Mouse (Mus musculus) bone marrow macrophage, adult 2 months (primary cell): ENCODE measurements around the gene Gm12794. TPM values are rescaled to one million over a fixed set of nuclear protein-coding genes. Genes with fewer than 3 reads are reported as not detected.
"Not testable (repeated sequence)": the region's sequence is repeated elsewhere in the genome, so short reads cannot be mapped to it uniquely, and the experiment has no call there.

ENCODE experiments used
- H3K27ac ChIP-seq: 2 replicates; pipeline ENCODE4 v1.5.1; 2012; ENCODE audit warnings: low read depth, low read length; ENCODE audit not compliant: insufficient read depth
- H3K4me1 ChIP-seq: 2 replicates; pipeline ENCODE4 v1.6.1; 2012; ENCODE audit warnings: low read length; ENCODE audit not compliant: control insufficient read depth, insufficient read depth
- H3K4me3 ChIP-seq: 2 replicates; pipeline ENCODE4 v1.5.1; 2012; ENCODE audit warnings: mild to moderate bottlenecking, low read length, moderate library complexity; ENCODE audit not compliant: insufficient read depth
- CTCF ChIP-seq: IDR thresholded peaks from 2 replicates; pipeline ENCODE4 v1.5.1; 2012; ENCODE audit warnings: low read depth, mild to moderate bottlenecking, low read length, moderate library complexity
- POLR2A ChIP-seq: IDR thresholded peaks from 2 replicates; pipeline ENCODE4 v1.6.1; 2012; ENCODE audit warnings: mild to moderate bottlenecking, low read depth, low read length, borderline replicate concordance
- polyA plus RNA-seq: library from polyadenylated mRNA; stranded (reverse); fragments of >200 nt; gene quantifications from 2 replicates; pipeline ENCODE4 v1.2.4, GENCODE M21; 2012; ENCODE audit not compliant: missing spikeins, insufficient read depth, insufficient read length

Gene Gm12794
- not detected in 2 replicates for polyA plus RNA-seq

- H3K4me1 ChIP-seq, H3K4me3 ChIP-seq: not testable (repeated sequence)
Measured at GRCm38 (mm10) chr4:101940107-101940506, at the start of gene Gm12794. Gene Gm12794 (plus strand): TSS chr4:101940407.

GRCm38 (mm10) chr4:101893656-101894420, 46.4 kb upstream of the Gm12794 start, which contains the start of gene C130073F10Rik:
Gene C130073F10Rik (minus strand): TSS chr4:101893789.
- Histone ChIP-seq H3K4me1 (no peaks in the 10 kb centered on the region), H3K27ac (no peak within 1 kb of the TSS), H3K4me3 (no peak within 1 kb of the TSS)
- TF ChIP-seq POLR2A (no peak), CTCF (no peak)

More at GRCm38 (mm10) chr4:101940107-101940506, at the start of gene Gm12794:
- not testable (repeated sequence) for H3K27ac ChIP-seq

- H3K27ac ChIP-seq, H3K4me3 ChIP-seq, H3K4me1 ChIP-seq: not testable (repeated sequence)
Measured at GRCm38 (mm10) chr4:101908821-101909220, 31.4 kb upstream of the Gm12794 start, which contains the start of gene Gm12800. Gene Gm12800 (plus strand): TSS chr4:101909121.

DNA sequence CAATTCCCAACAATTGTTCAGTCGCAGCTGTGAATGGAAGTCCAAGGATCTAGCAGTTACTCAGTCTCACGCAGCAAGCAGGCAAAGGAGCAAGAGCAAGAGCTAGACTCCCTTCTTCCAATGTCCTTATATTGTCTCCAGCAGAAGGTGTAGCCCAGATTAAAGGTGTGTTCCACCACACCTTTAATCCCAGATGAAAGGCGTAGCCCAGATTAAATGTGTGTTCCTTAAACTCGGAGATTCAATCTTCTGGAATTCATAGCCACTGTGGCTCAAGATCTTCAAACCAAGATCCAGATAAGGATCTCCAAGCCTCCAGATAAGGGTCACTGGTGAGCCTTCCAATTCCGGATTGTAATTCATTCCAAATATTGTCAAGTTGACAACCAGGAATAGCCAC, 40.7 kb downstream of the Gm12794 start, which contains the start of gene Gm12790:
TSS of gene Gm12790 (minus strand) at position 101 of the 400 bp plus-strand sequence.
- H3K4me3 ChIP-seq, H3K27ac ChIP-seq, H3K4me1 ChIP-seq: not testable (repeated sequence)

DNA sequence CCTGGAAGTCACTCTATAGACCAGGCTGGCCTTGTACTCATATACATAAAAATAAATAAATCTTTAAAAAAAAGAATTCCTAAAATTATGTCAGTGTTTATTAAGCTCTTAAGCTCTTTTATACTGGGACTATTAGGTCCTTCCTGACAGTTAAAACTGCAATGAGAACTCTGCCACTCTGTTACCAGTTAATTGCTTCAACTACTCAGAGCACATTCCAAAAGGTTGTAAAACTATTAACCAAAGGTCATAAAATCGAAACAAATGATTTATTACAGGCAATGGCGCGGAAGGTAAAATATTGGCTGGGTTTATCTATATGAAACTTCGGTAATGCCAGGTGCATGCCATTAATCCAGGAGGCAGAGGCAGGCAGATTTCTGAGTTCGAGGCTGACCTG, 45.5 kb downstream of the Gm12794 start:
- TF ChIP-seq POLR2A (no peak), CTCF (no peak)
- H3K4me3 ChIP-seq: no peak overlapping the region
- H3K4me1 ChIP-seq: no peaks in the 10 kb centered on the region
- no peak overlapping the region for H3K27ac ChIP-seq

DNA sequence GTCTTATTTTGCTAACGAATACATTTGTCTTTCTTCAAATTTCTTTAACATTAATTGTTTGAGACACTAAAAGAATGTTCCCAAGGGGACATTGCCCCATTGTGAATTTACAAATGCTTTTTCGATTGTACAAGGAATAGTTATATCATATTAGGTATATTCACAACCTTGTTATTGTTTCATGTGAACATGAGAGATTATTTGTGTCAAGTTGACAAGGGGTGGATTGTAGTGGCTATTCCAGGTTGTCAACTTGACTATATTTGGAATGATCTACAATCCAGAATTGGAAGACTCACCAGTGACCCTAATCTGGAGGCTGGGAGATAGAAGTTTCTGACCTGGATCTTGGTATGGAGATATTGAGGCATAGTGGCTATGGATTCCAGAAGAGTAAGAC, 46.1 kb downstream of the Gm12794 start, which contains the start of gene Gm12789:
TSS of gene Gm12789 (plus strand) at position 301 of the 400 bp plus-strand sequence.
- H3K4me3 ChIP-seq, H3K27ac ChIP-seq, H3K4me1 ChIP-seq: not testable (repeated sequence)

Other genes with a start within 250 kb of the Gm12794 start
- not detected in 2 replicates for gene Lepr, start 223.0 kb upstream of the Gm12794 start, polyA plus RNA-seq
- gene B020004J07Rik, start 96.4 kb upstream of the Gm12794 start, polyA plus RNA-seq: not detected in 2 replicates
- not detected in 2 replicates for gene C130073F10Rik, start 46.6 kb upstream of the Gm12794 start, polyA plus RNA-seq
- not detected in 2 replicates for gene Gm12800, start 31.3 kb upstream of the Gm12794 start, polyA plus RNA-seq
- gene Gm12790, start 40.6 kb downstream of the Gm12794 start, polyA plus RNA-seq: not detected in 2 replicates
- not detected in 2 replicates for gene Gm12789, start 46.2 kb downstream of the Gm12794 start, polyA plus RNA-seq
- gene Pde4b, start 147.1 kb downstream of the Gm12794 start, polyA plus RNA-seq: 17.2 and 19.5 TPM in 2 replicates